Mouse (Mus musculus): ENCODE data around the gene Trp53i13. TPM values are rescaled to one million over a fixed set of nuclear protein-coding genes. Genes with fewer than 3 reads are reported as not detected.

Gene Trp53i13
- polyA plus RNA-seq, 1 experiment from 2014 or later: 51.2 TPM

- H3K27ac ChIP-seq (replicated peaks; ENCODE audit: low read depth, low read length): peak overlapping the region; percentile 72
- WGBS: 18% methylated on average over 6 of the region's 6 CpGs
- peak overlapping the region; percentile 19; the same call in 1 of the 2 replicates for H3K9ac ChIP-seq (ENCODE audit: low read depth, low read length)
- H3K4me2 ChIP-seq (ENCODE audit: low read depth, low read length): no peak overlapping the region
- DNase-seq (ENCODE audit: low spot score) (peak; percentile 66), ATAC-seq (ENCODE audit: low read depth) (no peak)
- peaks cover 19% of the 10 kb centered on the region for H3K4me1 ChIP-seq (ENCODE audit: control insufficient read depth, insufficient read depth, low read length)
- H3K4me3 ChIP-seq (ENCODE audit: low read depth, low read length): no peak overlapping the region
- H3K27me3 ChIP-seq (replicated peaks; ENCODE audit: control insufficient read depth, insufficient read depth, low read length): no peaks in the 10 kb centered on the region
- peaks cover 28% of the 10 kb centered on the region for H3K36me3 ChIP-seq (ENCODE audit: control insufficient read depth, insufficient read depth, low read length)
- no peaks in the 10 kb centered on the region for H3K9me3 ChIP-seq (ENCODE audit: control insufficient read depth, low read length)
Observed at GRCm38 (mm10) chr11:77497341-77497756, 18.4 kb downstream of the Trp53i13 start.

- no peak for ATAC-seq (ENCODE audit: low read depth)
- Histone ChIP-seq H3K27ac (replicated peaks; ENCODE audit: low read depth, low read length) (no peak overlapping the region), H3K9me3 (ENCODE audit: control insufficient read depth, low read length) (no peaks in the 10 kb centered on the region), H3K36me3 (ENCODE audit: control insufficient read depth, insufficient read depth, low read length) (peaks cover 14% of the 10 kb centered on the region), H3K4me2 (ENCODE audit: low read depth, low read length) (peak overlapping the region; percentile 67; the same call in 1 of the 2 replicates), H3K4me1 (ENCODE audit: control insufficient read depth, insufficient read depth, low read length) (peaks cover 30% of the 10 kb centered on the region), H3K27me3 (replicated peaks; ENCODE audit: control insufficient read depth, insufficient read depth, low read length) (no peaks in the 10 kb centered on the region), H3K4me3 (ENCODE audit: low read depth, low read length) (no peak overlapping the region), H3K9ac (ENCODE audit: low read depth, low read length) (no peak overlapping the region)
- no peak for DNase-seq (ENCODE audit: low spot score)
Observed at GRCm38 (mm10) chr11:77495507-77495906, 20.3 kb downstream of the Trp53i13 start.

- Histone ChIP-seq H3K4me3 (ENCODE audit: low read depth, low read length) (peak overlapping the region; percentile 86), H3K36me3 (ENCODE audit: control insufficient read depth, insufficient read depth, low read length) (peaks cover 7% of the 10 kb centered on the region), H3K9me3 (ENCODE audit: control insufficient read depth, low read length) (no peaks in the 10 kb centered on the region), H3K27me3 (replicated peaks; ENCODE audit: control insufficient read depth, insufficient read depth, low read length) (no peaks in the 10 kb centered on the region), H3K27ac (replicated peaks; ENCODE audit: low read depth, low read length) (no peak overlapping the region), H3K9ac (ENCODE audit: low read depth, low read length) (peak overlapping the region; percentile 90), H3K4me2 (ENCODE audit: low read depth, low read length) (peak overlapping the region; percentile 67), H3K4me1 (ENCODE audit: control insufficient read depth, insufficient read depth, low read length) (peaks cover 36% of the 10 kb centered on the region)
- no peak for DNase-seq (ENCODE audit: low spot score)
- no peak for ATAC-seq (ENCODE audit: low read depth)
- 67% methylated on average over 6 of the region's 6 CpGs for WGBS
Observed at GRCm38 (mm10) chr11:77494782-77495181, 21.0 kb downstream of the Trp53i13 start.

GRCm38 (mm10) chr11:77494344-77494676 lies 21.5 kb downstream of the Trp53i13 start:
- peaks cover 36% of the 10 kb centered on the region for H3K4me1 ChIP-seq (ENCODE audit: control insufficient read depth, insufficient read depth, low read length)
- no peaks in the 10 kb centered on the region for H3K9me3 ChIP-seq (ENCODE audit: control insufficient read depth, low read length)
- H3K36me3 ChIP-seq (ENCODE audit: control insufficient read depth, insufficient read depth, low read length): peaks cover 2% of the 10 kb centered on the region; the same call in 1 of the 2 replicates
- peak overlapping the region; percentile 67 for H3K4me2 ChIP-seq (ENCODE audit: low read depth, low read length)
- H3K27me3 ChIP-seq (replicated peaks; ENCODE audit: control insufficient read depth, insufficient read depth, low read length): no peaks in the 10 kb centered on the region
- ATAC-seq (ENCODE audit: low read depth) (no peak), DNase-seq (ENCODE audit: low spot score) (no peak)
- peak overlapping the region; percentile 92; the same call in 1 of the 2 replicates for H3K27ac ChIP-seq (replicated peaks; ENCODE audit: low read depth, low read length)
- 23% methylated on average over 4 of the region's 4 CpGs for WGBS
- peak overlapping the region; percentile 90 for H3K9ac ChIP-seq (ENCODE audit: low read depth, low read length)
- H3K4me3 ChIP-seq (ENCODE audit: low read depth, low read length): peak overlapping the region; percentile 86

GRCm38 (mm10) chr11:77493512-77494343 lies 22.1 kb downstream of the Trp53i13 start, which contains the start of gene Git1:
Gene Git1 (plus strand): TSS chr11:77493562.
- no peak for DNase-seq (ENCODE audit: low spot score)

GRCm38 (mm10) chr11:77492911-77493332 lies 22.9 kb downstream of the Trp53i13 start:
- peak overlapping the region; percentile 86 for H3K4me3 ChIP-seq (ENCODE audit: low read depth, low read length)
- H3K27me3 ChIP-seq (replicated peaks; ENCODE audit: control insufficient read depth, insufficient read depth, low read length): no peaks in the 10 kb centered on the region
- DNase-seq (ENCODE audit: low spot score): peak; percentile 97
- peak overlapping the region; percentile 92 for H3K27ac ChIP-seq (replicated peaks; ENCODE audit: low read depth, low read length)
- WGBS: 0% methylated on average over 11 of the region's 32 CpGs
- H3K36me3 ChIP-seq (ENCODE audit: control insufficient read depth, insufficient read depth, low read length): no peaks in the 10 kb centered on the region
- H3K4me2 ChIP-seq (ENCODE audit: low read depth, low read length): peak overlapping the region; percentile 95
- peak; percentile 79 for ATAC-seq (ENCODE audit: low read depth)
- peaks cover 45% of the 10 kb centered on the region for H3K4me1 ChIP-seq (ENCODE audit: control insufficient read depth, insufficient read depth, low read length)
- peak overlapping the region; percentile 70 for H3K9ac ChIP-seq (ENCODE audit: low read depth, low read length)
- no peaks in the 10 kb centered on the region for H3K9me3 ChIP-seq (ENCODE audit: control insufficient read depth, low read length)

More at GRCm38 (mm10) chr11:77493512-77494343, 22.1 kb downstream of the Trp53i13 start, which contains the start of gene Git1:
- Histone ChIP-seq H3K4me3 (ENCODE audit: low read depth, low read length) (peak within 1 kb of the TSS; percentile 86), H3K4me1 (ENCODE audit: control insufficient read depth, insufficient read depth, low read length) (peaks cover 37% of the 10 kb centered on the region), H3K36me3 (ENCODE audit: control insufficient read depth, insufficient read depth, low read length) (no peaks in the 10 kb centered on the region), H3K9me3 (ENCODE audit: control insufficient read depth, low read length) (no peaks in the 10 kb centered on the region), H3K27ac (replicated peaks; ENCODE audit: low read depth, low read length) (peak within 1 kb of the TSS; percentile 92), H3K9ac (ENCODE audit: low read depth, low read length) (peak within 1 kb of the TSS; percentile 90), H3K4me2 (ENCODE audit: low read depth, low read length) (peak within 1 kb of the TSS; percentile 95), H3K27me3 (replicated peaks; ENCODE audit: control insufficient read depth, insufficient read depth, low read length) (no peaks in the 10 kb centered on the region)
- WGBS: 1% methylated on average over 22 of the region's 74 CpGs
- ATAC-seq (ENCODE audit: low read depth): no peak

- H3K4me3 ChIP-seq (ENCODE audit: low read depth, low read length): peak overlapping the region; percentile 86
- ATAC-seq (ENCODE audit: low read depth) (no peak), DNase-seq (ENCODE audit: low spot score) (peak; percentile 47)
- no peaks in the 10 kb centered on the region for H3K27me3 ChIP-seq (replicated peaks; ENCODE audit: control insufficient read depth, insufficient read depth, low read length)
- peak overlapping the region; percentile 70 for H3K9ac ChIP-seq (ENCODE audit: low read depth, low read length)
- peak overlapping the region; percentile 92 for H3K27ac ChIP-seq (replicated peaks; ENCODE audit: low read depth, low read length)
- H3K9me3 ChIP-seq (ENCODE audit: control insufficient read depth, low read length): no peaks in the 10 kb centered on the region
- WGBS: under 1% methylated on average over 16 of the region's 18 CpGs
- H3K36me3 ChIP-seq (ENCODE audit: control insufficient read depth, insufficient read depth, low read length): no peaks in the 10 kb centered on the region
- H3K4me1 ChIP-seq (ENCODE audit: control insufficient read depth, insufficient read depth, low read length): peaks cover 50% of the 10 kb centered on the region
- H3K4me2 ChIP-seq (ENCODE audit: low read depth, low read length): peak overlapping the region; percentile 95
Observed at GRCm38 (mm10) chr11:77492311-77492871, 23.4 kb downstream of the Trp53i13 start.

- no peaks in the 10 kb centered on the region for H3K27me3 ChIP-seq (replicated peaks; ENCODE audit: control insufficient read depth, insufficient read depth, low read length)
- WGBS: 0% methylated on average over 18 of the region's 23 CpGs
- peak overlapping the region; percentile 70 for H3K9ac ChIP-seq (ENCODE audit: low read depth, low read length)
- no peaks in the 10 kb centered on the region for H3K9me3 ChIP-seq (ENCODE audit: control insufficient read depth, low read length)
- peak overlapping the region; percentile 92 for H3K27ac ChIP-seq (replicated peaks; ENCODE audit: low read depth, low read length)
- ATAC-seq (ENCODE audit: low read depth): peak; percentile 81
- peaks cover 54% of the 10 kb centered on the region for H3K4me1 ChIP-seq (ENCODE audit: control insufficient read depth, insufficient read depth, low read length)
- peak overlapping the region; percentile 95 for H3K4me2 ChIP-seq (ENCODE audit: low read depth, low read length)
- H3K36me3 ChIP-seq (ENCODE audit: control insufficient read depth, insufficient read depth, low read length): no peaks in the 10 kb centered on the region
- peak overlapping the region; percentile 86 for H3K4me3 ChIP-seq (ENCODE audit: low read depth, low read length)
- peak; percentile 93 for DNase-seq (ENCODE audit: low spot score)
Observed at GRCm38 (mm10) chr11:77491502-77492291, 24.1 kb downstream of the Trp53i13 start.
